ENCODE assay signal across 11 mouse cellular contexts in the genomic region with DNA sequence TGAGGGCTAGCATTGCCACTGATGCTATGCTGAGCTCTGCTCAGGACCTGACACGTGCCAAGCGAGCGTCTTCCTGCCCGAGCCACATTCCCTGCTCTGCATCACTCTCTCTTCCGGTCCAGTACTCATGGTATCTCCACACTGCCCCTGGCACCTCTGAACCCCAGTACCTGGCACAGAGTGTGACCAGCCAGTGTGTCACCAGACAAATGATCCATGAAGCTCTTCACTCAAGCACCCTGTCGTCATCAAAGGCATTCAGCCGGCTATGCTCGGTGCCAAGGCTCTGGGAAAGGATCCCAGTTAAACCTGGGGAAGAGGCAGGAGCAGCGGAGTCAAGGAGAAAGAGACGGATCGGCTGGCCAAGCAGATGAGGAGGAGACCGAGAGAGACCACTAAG. TPM values are rescaled to one million over a fixed set of nuclear protein-coding genes. Genes with fewer than 3 reads are reported as not detected.
A peak's percentile ranks its signal among the peaks of the same experiment; 100 is the strongest.
DNase-seq lines count a peak whose midpoint lies in the region; ATAC-seq and TF ChIP-seq lines count a peak whose summit lies in the region.
"Had no signal": no experiment of that assay in that cellular context is flagged by ENCODE, and none has a peak within 500 bp of the region (broad histone marks: within the 10 kb centered on the region; RNA-seq: fewer than 3 reads in every experiment).

No protein-coding gene starts in this region.

- 78% methylated on average over 12 of the region's 12 CpGs for WGBS in midbrain, postnatal 0 days
- WGBS in midbrain, embryonic 11.5 days: 88% methylated on average over 12 of the region's 12 CpGs
- 64% methylated on average over 12 of the region's 12 CpGs for WGBS in hindbrain, embryonic 16.5 days
- WGBS in limb, embryonic 10.5 days: 85% methylated on average over 12 of the region's 12 CpGs

- H3K4me1 ChIP-seq in midbrain, postnatal 0 days (ENCODE audit: insufficient read depth, low read length): peaks cover 13% of the 10 kb centered on the region; the same call in 1 of the 2 replicates
- peaks cover 15% of the 10 kb centered on the region for H3K4me1 ChIP-seq in midbrain, embryonic 11.5 days (ENCODE audit: control insufficient read depth, insufficient read depth, low read length)
- H3K4me1 ChIP-seq in hindbrain, embryonic 16.5 days (ENCODE audit: control insufficient read depth, insufficient read depth, low read depth, low read length): peaks cover 26% of the 10 kb centered on the region
- peaks cover 51% of the 10 kb centered on the region for H3K4me1 ChIP-seq in limb, embryonic 10.5 days

- H3K4me2 ChIP-seq in midbrain, postnatal 0 days (ENCODE audit: low read depth, low read length, poor library complexity, severe bottlenecking): no peak overlapping the region
- H3K4me2 ChIP-seq in midbrain, embryonic 11.5 days: no peak overlapping the region
- no peak overlapping the region for H3K4me2 ChIP-seq in hindbrain, embryonic 16.5 days (ENCODE audit: low read length)
- H3K4me2 ChIP-seq: limb, embryonic 12.5 days had no signal

- no peak overlapping the region for H3K9ac ChIP-seq in midbrain, postnatal 0 days (replicated peaks; ENCODE audit: low read length, poor library complexity, severe bottlenecking)
- no peak overlapping the region for H3K9ac ChIP-seq in midbrain, embryonic 11.5 days (ENCODE audit: low read length)
- H3K9ac ChIP-seq in hindbrain, embryonic 16.5 days (ENCODE audit: low read depth, low read length): no peak overlapping the region
- H3K9ac ChIP-seq: limb, embryonic 12.5 days had no signal

- H3K4me3 ChIP-seq in midbrain, postnatal 0 days (ENCODE audit: low read depth, low read length): no peak overlapping the region
- H3K4me3 ChIP-seq in midbrain, embryonic 11.5 days (ENCODE audit: low read depth, low read length): no peak overlapping the region
- H3K4me3 ChIP-seq in hindbrain, embryonic 16.5 days (ENCODE audit: low read length): no peak overlapping the region
- no peak overlapping the region for H3K4me3 ChIP-seq in limb, embryonic 10.5 days
- H3K4me3 ChIP-seq: erythroblast, embryonic 14.5 days; limb, embryonic 12.5 days had no signal

- ATAC-seq in midbrain, postnatal 0 days (ENCODE audit: low FRiP score): no peak
- ATAC-seq in midbrain, embryonic 11.5 days (ENCODE audit: low FRiP score): no peak
- peak; percentile 40 for ATAC-seq in hindbrain, embryonic 16.5 days

- H3K9me3 ChIP-seq in midbrain, postnatal 0 days (ENCODE audit: low read length): no peaks in the 10 kb centered on the region
- no peaks in the 10 kb centered on the region for H3K9me3 ChIP-seq in midbrain, embryonic 11.5 days (ENCODE audit: control insufficient read depth, low read length)
- no peaks in the 10 kb centered on the region for H3K9me3 ChIP-seq in hindbrain, embryonic 16.5 days (ENCODE audit: control insufficient read depth, low read length)
- no peaks in the 10 kb centered on the region for H3K9me3 ChIP-seq in limb, embryonic 10.5 days (replicated peaks)
- H3K9me3 ChIP-seq: limb, embryonic 12.5 days had no signal

- no peaks in the 10 kb centered on the region for H3K27me3 ChIP-seq in midbrain, postnatal 0 days (ENCODE audit: insufficient read depth, low read length)
- H3K27me3 ChIP-seq in midbrain, embryonic 11.5 days (ENCODE audit: control insufficient read depth, insufficient read depth, low read length): no peaks in the 10 kb centered on the region
- H3K27me3 ChIP-seq in hindbrain, embryonic 16.5 days (replicated peaks; ENCODE audit: control insufficient read depth, insufficient read depth, low read length): no peaks in the 10 kb centered on the region
- no peaks in the 10 kb centered on the region for H3K27me3 ChIP-seq in limb, embryonic 10.5 days (ENCODE audit: low read depth, poor library complexity, severe bottlenecking)
- H3K27me3 ChIP-seq: limb, embryonic 12.5 days had no signal

- no peak overlapping the region for H3K27ac ChIP-seq in midbrain, postnatal 0 days (ENCODE audit: low read depth, low read length)
- H3K27ac ChIP-seq in midbrain, embryonic 11.5 days (ENCODE audit: low read depth, low read length): no peak overlapping the region
- H3K27ac ChIP-seq in hindbrain, embryonic 16.5 days (ENCODE audit: low read depth, low read length): no peak overlapping the region; the same call in 1 of the 2 replicates
- no peak overlapping the region for H3K27ac ChIP-seq in limb, embryonic 10.5 days
- H3K27ac ChIP-seq: limb, embryonic 12.5 days had no signal

- H3K36me3 ChIP-seq in midbrain, postnatal 0 days (ENCODE audit: insufficient read depth, low read length): no peaks in the 10 kb centered on the region
- no peaks in the 10 kb centered on the region for H3K36me3 ChIP-seq in midbrain, embryonic 11.5 days (ENCODE audit: control insufficient read depth, insufficient read depth, low read length)
- no peaks in the 10 kb centered on the region for H3K36me3 ChIP-seq in hindbrain, embryonic 16.5 days (ENCODE audit: control insufficient read depth, insufficient read depth, low read length)
- H3K36me3 ChIP-seq in limb, embryonic 10.5 days: peaks cover 28% of the 10 kb centered on the region

- no peak for TF ChIP-seq CTCF in midbrain, postnatal 0 days (IDR thresholded peaks at IDR 0.05)

- DNase-seq in adrenal gland, adult (ENCODE audit: inconsistent age in 2 of 2, low spot score in 1 of 2): peak; percentile 82 to 89
- DNase-seq in adrenal gland, adult 18-20 months (ENCODE audit: low spot score in 2 of 2): no peak
- DNase-seq in midbrain, postnatal 0 days (ENCODE audit: low spot score): peak; percentile 51
- DNase-seq in midbrain, embryonic 11.5 days (ENCODE audit: low spot score, missing footprints): no peak
- peak; percentile 39 for DNase-seq in lung, postnatal 25 days (ENCODE audit: low spot score)
- DNase-seq in limb, embryonic 10.5 days (ENCODE audit: low spot score): no peak
- no peak for DNase-seq in urinary bladder, postnatal 25 days (ENCODE audit: low spot score)

RNA-seq across cellular contexts. Expression of a gene that starts 16.1 kb away (rescaled TPM):
- total RNA-seq in adrenal gland, adult 18-20 months (2021): 1 to 10 TPM; 5.6 to 5.8 TPM
- total RNA-seq in midbrain, postnatal 0 days (2014; rRNA removed): 245 and 267 TPM in 2 replicates
- polyA plus RNA-seq in midbrain, postnatal 0 days (2015; fragmentation: Nextera tagmentation; extraction: Ambion mirVana): 8.2 and 10.2 TPM in 2 replicates
- 18.7 and 21.4 TPM in 2 replicates for polyA plus RNA-seq in midbrain, embryonic 11.5 days (2014; fragmentation: Nextera tagmentation; extraction: Ambion mirVana)
- polyA plus RNA-seq in hindbrain, embryonic 16.5 days (2015; fragmentation: Nextera tagmentation; extraction: Ambion mirVana): 2.4 and 6.6 TPM in 2 replicates
- 4.4 and 4.8 TPM in 2 replicates for polyA plus RNA-seq in limb, embryonic 10.5 days (2016; fragmentation: Nextera tagmentation; extraction: Ambion mirVana)
- total RNA-seq: neutrophil, adult 5-6 weeks had no signal
- polyA plus RNA-seq: erythroblast, embryonic 14.5 days had no signal

Comparison
In these comparisons a context has a peak if more than half of its experiments do, and no peak if none do; other contexts are left out.
1. DNase-seq: peak in adrenal gland, adult (2 of 2), midbrain, postnatal 0 days (single experiment) and lung, postnatal 25 days (single experiment); none in adrenal gland, adult 18-20 months (0 of 2), midbrain, embryonic 11.5 days (single experiment), limb, embryonic 10.5 days (single experiment) and urinary bladder, postnatal 25 days (single experiment).